Mouse (Mus musculus): ENCODE results near the gene Zfp385a. TPM values are rescaled to one million over a fixed set of nuclear protein-coding genes. Genes with fewer than 3 reads are reported as not detected.

Zfp385a gene
- polyA plus RNA-seq, 1 experiment: 35.6 TPM

GRCm38 (mm10) chr15:103299644-103300043 lies 40.2 kb downstream of the Zfp385a start:
- TF ChIP-seq REST (IDR thresholded peaks at IDR 0.05; ENCODE audit: insufficient read depth, insufficient read length) (no peak), SRF (IDR thresholded peaks at IDR 0.05; ENCODE audit: control insufficient read depth, insufficient read length, low read depth) (no peak), USF1 (IDR thresholded peaks at IDR 0.05; ENCODE audit: low read depth) (no peak), POLR2A (IDR thresholded peaks at IDR 0.05; ENCODE audit: insufficient read length, low read depth) (no peak), TCF3 (IDR thresholded peaks at IDR 0.05; ENCODE audit: insufficient read length, low read depth) (no peak), MYOG (IDR thresholded peaks at IDR 0.05; ENCODE audit: control insufficient read depth in 1 of 3, insufficient read depth in 1 of 3, insufficient read length in 2 of 3, low read depth in 2 of 3) (no peak), TCF12 (IDR thresholded peaks at IDR 0.05; ENCODE audit: insufficient read depth, poor library complexity, severe bottlenecking) (no peak), MAX (IDR thresholded peaks at IDR 0.05; ENCODE audit: low read depth) (no peak), MYOD1 (IDR thresholded peaks at IDR 0.05; ENCODE audit: control insufficient read depth in 1 of 3, insufficient read length in 2 of 3, low read depth in 2 of 3) (no peak), E2F4 (IDR thresholded peaks at IDR 0.05; ENCODE audit: insufficient read depth) (no peak)
- Histone ChIP-seq H3K27me3 (ENCODE audit: control insufficient read depth, insufficient read depth, insufficient read length) (no peaks in the 10 kb centered on the region), H3K36me3 (ENCODE audit: control insufficient read depth, insufficient read depth) (peaks cover 39% of the 10 kb centered on the region), H3K79me2 (ENCODE audit: control insufficient read depth, insufficient read depth) (no peaks in the 10 kb centered on the region), H3K4me2 (ENCODE audit: low read depth) (no peak overlapping the region), H3ac (ENCODE audit: control insufficient read depth, insufficient read length) (no peak overlapping the region), H3K4me3 (no peak overlapping the region)

- Histone ChIP-seq H3K27me3 (ENCODE audit: control insufficient read depth, insufficient read depth, insufficient read length) (no peaks in the 10 kb centered on the region), H3K4me3 (no peak overlapping the region), H3K36me3 (ENCODE audit: control insufficient read depth, insufficient read depth) (peaks cover 39% of the 10 kb centered on the region), H3ac (ENCODE audit: control insufficient read depth, insufficient read length) (no peak overlapping the region), H3K4me2 (ENCODE audit: low read depth) (no peak overlapping the region), H3K79me2 (ENCODE audit: control insufficient read depth, insufficient read depth) (no peaks in the 10 kb centered on the region)
- TF ChIP-seq TCF12 (IDR thresholded peaks at IDR 0.05; ENCODE audit: insufficient read depth, poor library complexity, severe bottlenecking): no peak
- no peak for TF ChIP-seq MAX (IDR thresholded peaks at IDR 0.05; ENCODE audit: low read depth)
- TF ChIP-seq E2F4 (IDR thresholded peaks at IDR 0.05; ENCODE audit: insufficient read depth): no peak
- TF ChIP-seq USF1 (IDR thresholded peaks at IDR 0.05; ENCODE audit: low read depth): no peak
- no peak for TF ChIP-seq REST (IDR thresholded peaks at IDR 0.05; ENCODE audit: insufficient read depth, insufficient read length)
- TF ChIP-seq SRF (IDR thresholded peaks at IDR 0.05; ENCODE audit: control insufficient read depth, insufficient read length, low read depth): no peak
- no peak for TF ChIP-seq POLR2AphosphoS2 (IDR thresholded peaks at IDR 0.05; ENCODE audit: insufficient read length, low read depth)
- no peak for TF ChIP-seq MYOD1 (IDR thresholded peaks at IDR 0.05; ENCODE audit: control insufficient read depth in 1 of 3, insufficient read length in 2 of 3, low read depth in 2 of 3)
These were observed 40.9 kb downstream of the Zfp385a start for GRCm38 (mm10) chr15:103298861-103299616.

GRCm38 (mm10) chr15:103298026-103298425 lies 41.9 kb downstream of the Zfp385a start:
- Histone ChIP-seq H3K27me3 (ENCODE audit: control insufficient read depth, insufficient read depth, insufficient read length) (no peaks in the 10 kb centered on the region), H3K4me2 (ENCODE audit: low read depth) (no peak overlapping the region), H3K4me3 (no peak overlapping the region), H3K36me3 (ENCODE audit: control insufficient read depth, insufficient read depth) (peaks cover 47% of the 10 kb centered on the region), H3K79me2 (ENCODE audit: control insufficient read depth, insufficient read depth) (no peaks in the 10 kb centered on the region), H3ac (ENCODE audit: control insufficient read depth, insufficient read length) (no peak overlapping the region)
- no peak for TF ChIP-seq TCF3 (IDR thresholded peaks at IDR 0.05; ENCODE audit: insufficient read length, low read depth)
- no peak for TF ChIP-seq SRF (IDR thresholded peaks at IDR 0.05; ENCODE audit: control insufficient read depth, insufficient read length, low read depth)
- no peak for TF ChIP-seq POLR2AphosphoS2 (IDR thresholded peaks at IDR 0.05; ENCODE audit: insufficient read length, low read depth)
- TF ChIP-seq REST (IDR thresholded peaks at IDR 0.05; ENCODE audit: insufficient read depth, insufficient read length): no peak
- TF ChIP-seq TCF12 (IDR thresholded peaks at IDR 0.05; ENCODE audit: insufficient read depth, poor library complexity, severe bottlenecking): no peak
- no peak for TF ChIP-seq USF1 (IDR thresholded peaks at IDR 0.05; ENCODE audit: low read depth)
- TF ChIP-seq MYOD1 (IDR thresholded peaks at IDR 0.05; ENCODE audit: control insufficient read depth in 1 of 3, insufficient read length in 2 of 3, low read depth in 2 of 3): no peak
- TF ChIP-seq MAX (IDR thresholded peaks at IDR 0.05; ENCODE audit: low read depth): no peak
- TF ChIP-seq E2F4 (IDR thresholded peaks at IDR 0.05; ENCODE audit: insufficient read depth): no peak
- no peak for TF ChIP-seq CEBPB (IDR thresholded peaks at IDR 0.05; ENCODE audit: insufficient read depth, poor library complexity, severe bottlenecking)
- TF ChIP-seq POLR2A (IDR thresholded peaks at IDR 0.05; ENCODE audit: insufficient read length, low read depth): no peak

- no peak overlapping the region for H3K4me3 ChIP-seq
- no peaks in the 10 kb centered on the region for H3K79me2 ChIP-seq (ENCODE audit: control insufficient read depth, insufficient read depth)
- no peaks in the 10 kb centered on the region for H3K27me3 ChIP-seq (ENCODE audit: control insufficient read depth, insufficient read depth, insufficient read length)
- no peak overlapping the region for H3ac ChIP-seq (ENCODE audit: control insufficient read depth, insufficient read length)
- peaks cover 47% of the 10 kb centered on the region for H3K36me3 ChIP-seq (ENCODE audit: control insufficient read depth, insufficient read depth)
- no peak overlapping the region for H3K4me2 ChIP-seq (ENCODE audit: low read depth)
- no peak for TF ChIP-seq TCF3 (IDR thresholded peaks at IDR 0.05; ENCODE audit: insufficient read length, low read depth)
- TF ChIP-seq SRF (IDR thresholded peaks at IDR 0.05; ENCODE audit: control insufficient read depth, insufficient read length, low read depth): no peak
- no peak for TF ChIP-seq MYOD1 (IDR thresholded peaks at IDR 0.05; ENCODE audit: control insufficient read depth in 1 of 3, insufficient read length in 2 of 3, low read depth in 2 of 3)
- TF ChIP-seq CEBPB (IDR thresholded peaks at IDR 0.05; ENCODE audit: insufficient read depth, poor library complexity, severe bottlenecking): no peak
- no peak for TF ChIP-seq POLR2A (IDR thresholded peaks at IDR 0.05; ENCODE audit: insufficient read length, low read depth)
- no peak for TF ChIP-seq REST (IDR thresholded peaks at IDR 0.05; ENCODE audit: insufficient read depth, insufficient read length)
- no peak for TF ChIP-seq USF1 (IDR thresholded peaks at IDR 0.05; ENCODE audit: low read depth)
These were observed 42.6 kb downstream of the Zfp385a start for GRCm38 (mm10) chr15:103297313-103297712.

- no peaks in the 10 kb centered on the region for H3K27me3 ChIP-seq (ENCODE audit: control insufficient read depth, insufficient read depth, insufficient read length)
- H3K36me3 ChIP-seq (ENCODE audit: control insufficient read depth, insufficient read depth): peaks cover 53% of the 10 kb centered on the region
- no peak for TF ChIP-seq TCF12 (IDR thresholded peaks at IDR 0.05; ENCODE audit: insufficient read depth, poor library complexity, severe bottlenecking)
- TF ChIP-seq E2F4 (IDR thresholded peaks at IDR 0.05; ENCODE audit: insufficient read depth): no peak
- no peak for TF ChIP-seq CEBPB (IDR thresholded peaks at IDR 0.05; ENCODE audit: insufficient read depth, poor library complexity, severe bottlenecking)
- TF ChIP-seq USF1 (IDR thresholded peaks at IDR 0.05; ENCODE audit: low read depth): no peak
- TF ChIP-seq MYOD1 (IDR thresholded peaks at IDR 0.05; ENCODE audit: control insufficient read depth in 1 of 3, insufficient read length in 2 of 3, low read depth in 2 of 3): peak in 1 of 3 experiments; percentile 26
- no peak for TF ChIP-seq POLR2A (IDR thresholded peaks at IDR 0.05; ENCODE audit: insufficient read length, low read depth)
- H3K4me2 ChIP-seq (ENCODE audit: low read depth): no peak overlapping the region
- no peak overlapping the region for H3K4me3 ChIP-seq
- no peaks in the 10 kb centered on the region for H3K79me2 ChIP-seq (ENCODE audit: control insufficient read depth, insufficient read depth)
- H3ac ChIP-seq (ENCODE audit: control insufficient read depth, insufficient read length): no peak overlapping the region
These were observed 44.0 kb downstream of the Zfp385a start for GRCm38 (mm10) chr15:103295851-103296250.

Measured in myocyte (in vitro differentiated cells).